In genomic region chr4:142982585-142983294, GRCm38 (mm10) we compare ENCODE assay signal across 11 mouse cellular contexts.
DNase-seq lines count a peak whose midpoint lies in the region; ATAC-seq and TF ChIP-seq lines count a peak whose summit lies in the region.
"Had no signal": no experiment of that assay in that cellular context is flagged by ENCODE, and none has a peak within 500 bp of the region (broad histone marks: within the 10 kb centered on the region; RNA-seq: fewer than 3 reads in every experiment).

No protein-coding gene starts in this region.

- H3K4me2 ChIP-seq in lung, embryonic 14.5 days: no peak overlapping the region
- no peak overlapping the region for H3K4me2 ChIP-seq in embryonic facial prominence, embryonic 14.5 days (ENCODE audit: low read depth, low read length)
- no peak overlapping the region for H3K4me2 ChIP-seq in hindbrain, embryonic 13.5 days
- no peak overlapping the region for H3K4me2 ChIP-seq in midbrain, embryonic 15.5 days

- H3K27me3 ChIP-seq in lung, embryonic 14.5 days (ENCODE audit: insufficient read depth, low read length): no peaks in the 10 kb centered on the region
- H3K27me3 ChIP-seq in embryonic facial prominence, embryonic 14.5 days (replicated peaks; ENCODE audit: control insufficient read depth, insufficient read depth, low read length): no peaks in the 10 kb centered on the region
- no peaks in the 10 kb centered on the region for H3K27me3 ChIP-seq in hindbrain, embryonic 13.5 days
- H3K27me3 ChIP-seq in midbrain, embryonic 15.5 days (replicated peaks): no peaks in the 10 kb centered on the region

- no peak for TF ChIP-seq POLR2A in lung, adult 2 months (IDR thresholded peaks at IDR 0.05; ENCODE audit: borderline replicate concordance, extremely low read depth, low read depth, low read length)

- no peak overlapping the region for H3K9ac ChIP-seq in lung, embryonic 14.5 days
- H3K9ac ChIP-seq in embryonic facial prominence, embryonic 14.5 days (ENCODE audit: low read depth, low read length): no peak overlapping the region; the same call in 1 of the 2 replicates
- H3K9ac ChIP-seq in hindbrain, embryonic 13.5 days: no peak overlapping the region
- H3K9ac ChIP-seq in midbrain, embryonic 15.5 days: no peak overlapping the region

- H3K9me3 ChIP-seq in lung, embryonic 14.5 days (ENCODE audit: low read depth, low read length): no peaks in the 10 kb centered on the region
- no peaks in the 10 kb centered on the region for H3K9me3 ChIP-seq in embryonic facial prominence, embryonic 14.5 days (ENCODE audit: control insufficient read depth, low read length)
- H3K9me3 ChIP-seq in hindbrain, embryonic 13.5 days: no peaks in the 10 kb centered on the region
- no peaks in the 10 kb centered on the region for H3K9me3 ChIP-seq in midbrain, embryonic 15.5 days

- ATAC-seq in lung, embryonic 14.5 days (ENCODE audit: insufficient read depth): peak; percentile 52; the same call in 1 of the 2 replicates
- peak; percentile 38 for ATAC-seq in embryonic facial prominence, embryonic 14.5 days (ENCODE audit: low read depth)
- 0 out of 2 replicates have a peak, but pooled peaks have one; percentile 32 for ATAC-seq in hindbrain, embryonic 13.5 days (ENCODE audit: low FRiP score)
- ATAC-seq in midbrain, embryonic 15.5 days (replicated peaks): no peak

- H3K4me1 ChIP-seq in lung, embryonic 14.5 days (ENCODE audit: insufficient read depth): no peaks in the 10 kb centered on the region
- H3K4me1 ChIP-seq in lung, adult 2 months (ENCODE audit: control insufficient read depth, insufficient read depth, low read length): no peaks in the 10 kb centered on the region
- H3K4me1 ChIP-seq in embryonic facial prominence, embryonic 14.5 days (ENCODE audit: control insufficient read depth, insufficient read depth, low read length): 0 out of 2 replicates have a peak, but pooled peaks cover 5% of the 10 kb centered on the region
- peaks cover 21% of the 10 kb centered on the region for H3K4me1 ChIP-seq in hindbrain, embryonic 13.5 days (replicated peaks)
- peaks cover 16% of the 10 kb centered on the region for H3K4me1 ChIP-seq in midbrain, embryonic 15.5 days

- H3K36me3 ChIP-seq in lung, embryonic 14.5 days (ENCODE audit: insufficient read depth): no peaks in the 10 kb centered on the region
- no peaks in the 10 kb centered on the region for H3K36me3 ChIP-seq in embryonic facial prominence, embryonic 14.5 days (ENCODE audit: control insufficient read depth, insufficient read depth, low read length)
- H3K36me3 ChIP-seq in hindbrain, embryonic 13.5 days: no peaks in the 10 kb centered on the region
- H3K36me3 ChIP-seq in midbrain, embryonic 15.5 days (replicated peaks): no peaks in the 10 kb centered on the region

- WGBS in lung, embryonic 14.5 days: 46% methylated on average over 8 of the region's 8 CpGs
- WGBS in lung, adult 2 months: 51% methylated on average over 8 of the region's 8 CpGs
- WGBS in embryonic facial prominence, embryonic 14.5 days: 43% methylated on average over 8 of the region's 8 CpGs
- 42% methylated on average over 8 of the region's 8 CpGs for WGBS in hindbrain, embryonic 13.5 days
- WGBS in midbrain, embryonic 15.5 days: 45% methylated on average over 8 of the region's 8 CpGs

- H3K4me3 ChIP-seq in lung, embryonic 14.5 days (ENCODE audit: low read depth, low read length): no peak overlapping the region
- H3K4me3 ChIP-seq in lung, adult 2 months (replicated peaks; ENCODE audit: extremely low read depth, low read depth, low read length): no peak overlapping the region
- no peak overlapping the region for H3K4me3 ChIP-seq in embryonic facial prominence, embryonic 14.5 days (ENCODE audit: low read depth, low read length)
- H3K4me3 ChIP-seq in hindbrain, embryonic 13.5 days: no peak overlapping the region
- H3K4me3 ChIP-seq in midbrain, embryonic 15.5 days: no peak overlapping the region

- no peak for TF ChIP-seq CTCF in lung, embryonic 14.5 days (IDR thresholded peaks at IDR 0.05; ENCODE audit: low read depth)
- no peak for TF ChIP-seq CTCF in lung, adult 2 months (IDR thresholded peaks at IDR 0.05; ENCODE audit: insufficient read depth, low read length)

- peak; percentile 57 for DNase-seq in lung, embryonic 14.5 days
- DNase-seq in lung, adult 2 months: no peak
- DNase-seq in embryonic facial prominence, embryonic 14.5 days (ENCODE audit: low spot score): no peak
- DNase-seq in layer of hippocampus, postnatal 36 days: no peak
- DNase-seq in frontal cortex, postnatal 10 days (ENCODE audit: low spot score in 2 of 2): no peak
- DNase-seq: cerebellum, adult 11-12 months; kidney, adult 18-20 months; kidney, postnatal 14 days; right cerebral cortex, postnatal 4 days had no signal

- H3K27ac ChIP-seq in lung, embryonic 14.5 days (ENCODE audit: low read depth): no peak overlapping the region
- H3K27ac ChIP-seq in embryonic facial prominence, embryonic 14.5 days (replicated peaks; ENCODE audit: low read depth, low read length): peak overlapping the region; percentile 23; the same call in 1 of the 2 replicates
- H3K27ac ChIP-seq in hindbrain, embryonic 13.5 days: peak overlapping the region; percentile 64
- H3K27ac ChIP-seq in midbrain, embryonic 15.5 days: peak overlapping the region; percentile 25; the same call in 1 of the 2 replicates
